Comparison of ENCODE assay signal across 8 mouse cellular contexts in genomic region chr16:15084753-15085728, GRCm38 (mm10).
DNase-seq lines count a peak whose midpoint lies in the region; ATAC-seq and TF ChIP-seq lines count a peak whose summit lies in the region.

No protein-coding gene starts in this region.

- ATAC-seq in liver, embryonic 13.5 days (ENCODE audit: low read depth): no peak
- ATAC-seq in CD4-positive, CD25-positive, alpha-beta regulatory T cell, adult 4 months: no peak

- no peak for TF ChIP-seq CTCF in olfactory bulb, adult 2 months (IDR thresholded peaks at IDR 0.05; ENCODE audit: insufficient read depth, low read depth, low read length)

- no peaks in the 10 kb centered on the region for H3K9me3 ChIP-seq in liver, embryonic 13.5 days (replicated peaks)

- 2% methylated on average over 56 of the region's 56 CpGs for WGBS in liver, embryonic 13.5 days (ENCODE audit: insufficient replicate concordance)
- WGBS in olfactory bulb, adult 2 months: 1% methylated on average over 56 of the region's 56 CpGs

- peak; percentile 13 for DNase-seq in R1 (ENCODE audit: low read depth, low spot score)
- DNase-seq in gastrocnemius, postnatal 14 days: peak; percentile 43
- peak; percentile 64 for DNase-seq in hindlimb bud, embryonic 11.5 days (ENCODE audit: extremely low spot score, low read depth, low spot score)
- no peak for DNase-seq in liver, embryonic 13.5 days
- no peak for DNase-seq in spleen, postnatal 36 days (ENCODE audit: low spot score in 2 of 2)

- intact Hi-C loops in gastrocnemius, postnatal 14 days (cut with DNase I; ENCODE audit: low total_unique reads): no loop called here

- TF ChIP-seq POLR2A in olfactory bulb, adult 2 months (IDR thresholded peaks at IDR 0.05; ENCODE audit: insufficient read depth, low read depth, low read length): no peak

- peak overlapping the region; percentile 46 for H3K4me3 ChIP-seq in brown adipose tissue, adult 24 weeks (ENCODE audit: insufficient read depth, low read depth, low read length)
- H3K4me3 ChIP-seq in liver, embryonic 13.5 days (replicated peaks): peak overlapping the region; percentile 42
- H3K4me3 ChIP-seq in olfactory bulb, adult 2 months (ENCODE audit: insufficient read depth, low read depth, low read length): peak overlapping the region; percentile 57

- H3K4me2 ChIP-seq in liver, embryonic 13.5 days: peak overlapping the region; percentile 59

- peaks cover 4% of the 10 kb centered on the region for H3K4me1 ChIP-seq in brown adipose tissue, adult 24 weeks (ENCODE audit: control insufficient read depth, insufficient read depth, insufficient read length, low read length)
- H3K4me1 ChIP-seq in liver, embryonic 13.5 days (replicated peaks): no peaks in the 10 kb centered on the region
- H3K4me1 ChIP-seq in olfactory bulb, adult 2 months (ENCODE audit: control insufficient read depth, insufficient read depth, low read length): peaks cover 8% of the 10 kb centered on the region

- H3K27ac ChIP-seq in brown adipose tissue, adult 24 weeks (replicated peaks; ENCODE audit: low read depth, low read length): 0 out of 2 replicates have a peak overlapping the region, but pooled peaks have one; percentile 19
- no peak overlapping the region; the same call in 1 of the 2 replicates for H3K27ac ChIP-seq in liver, embryonic 13.5 days
- no peak overlapping the region for H3K27ac ChIP-seq in olfactory bulb, adult 2 months (ENCODE audit: insufficient read depth, low read depth, low read length)

- H3K9ac ChIP-seq in liver, embryonic 13.5 days: no peak overlapping the region

- H3K27me3 ChIP-seq in liver, embryonic 13.5 days: peaks cover 19% of the 10 kb centered on the region

- H3K36me3 ChIP-seq in liver, embryonic 13.5 days: no peaks in the 10 kb centered on the region

Comparison
In these comparisons a context has a peak if more than half of its experiments do, and no peak if none do; other contexts are left out.
1. DNase-seq: peak in R1 (single experiment), gastrocnemius, postnatal 14 days (single experiment) and hindlimb bud, embryonic 11.5 days (single experiment); none in liver, embryonic 13.5 days (single experiment) and spleen, postnatal 36 days (0 of 2).
2. Peak in every context shown above with its lines, with median percentiles within 50 percentile points of each other: H3K4me3 ChIP-seq.